Mouse (Mus musculus) spleen, postnatal 14 days (tissue): ENCODE measurements around the gene Wwox.

ENCODE experiments used
- DNase-seq, 2 experiments: peaks; one replicate each; pipeline ENCODE4 v3.0.0; 2021 to 2022; ENCODE audit warnings: low spot score in 2 of 2

Wwox gene

GRCm38 (mm10) chr8:115157977-115158720, 718.7 kb downstream of the Wwox start:
- DNase-seq, result no peak

- no peak for DNase-seq
Observed at GRCm38 (mm10) chr8:115158721-115159111, 719.3 kb downstream of the Wwox start.

- no peak for DNase-seq
Observed at GRCm38 (mm10) chr8:115159208-115159607, 719.8 kb downstream of the Wwox start.

- DNase-seq, result no peak
Observed at GRCm38 (mm10) chr8:115159711-115160374, 720.4 kb downstream of the Wwox start.

- no peak for DNase-seq
Observed at GRCm38 (mm10) chr8:115160407-115160806, 721.0 kb downstream of the Wwox start.

GRCm38 (mm10) chr8:115161520-115161919, 722.1 kb downstream of the Wwox start:
- no peak for DNase-seq

GRCm38 (mm10) chr8:115164872-115165271, 725.4 kb downstream of the Wwox start:
- DNase-seq, result no peak

- DNase-seq, result no peak
Observed at GRCm38 (mm10) chr8:115173634-115174081, 734.2 kb downstream of the Wwox start.

- DNase-seq, result no peak
Observed at GRCm38 (mm10) chr8:115185431-115185964, 746.0 kb downstream of the Wwox start.

- DNase-seq, result no peak
Observed at GRCm38 (mm10) chr8:115186121-115186811, 746.8 kb downstream of the Wwox start.

- no peak for DNase-seq
Observed at GRCm38 (mm10) chr8:115186882-115187281, 747.4 kb downstream of the Wwox start.

GRCm38 (mm10) chr8:115188446-115188845, 749.0 kb downstream of the Wwox start:
- DNase-seq, result no peak

GRCm38 (mm10) chr8:115189836-115190235, 750.4 kb downstream of the Wwox start:
- no peak for DNase-seq

- no peak for DNase-seq
Observed at GRCm38 (mm10) chr8:115193767-115194166, 754.3 kb downstream of the Wwox start.

- DNase-seq, result no peak
Observed at GRCm38 (mm10) chr8:115195334-115195733, 755.9 kb downstream of the Wwox start.

- DNase-seq, result no peak
Observed at GRCm38 (mm10) chr8:115196859-115197258, 757.4 kb downstream of the Wwox start.

- no peak for DNase-seq
Observed at GRCm38 (mm10) chr8:115199204-115199603, 759.7 kb downstream of the Wwox start.

- DNase-seq, result no peak
Observed at GRCm38 (mm10) chr8:115199616-115200150, 760.2 kb downstream of the Wwox start.

GRCm38 (mm10) chr8:115201726-115202125, 762.3 kb downstream of the Wwox start:
- DNase-seq, result no peak

- no peak for DNase-seq
Observed at GRCm38 (mm10) chr8:115207480-115207879, 768.0 kb downstream of the Wwox start.

- DNase-seq, result no peak
Observed at GRCm38 (mm10) chr8:115208415-115209192, 769.1 kb downstream of the Wwox start.
